Mouse (Mus musculus) forebrain, embryonic 11.5 days (tissue): ENCODE measurements around the gene Pcca. TPM values are rescaled to one million over a fixed set of nuclear protein-coding genes. Genes with fewer than 3 reads are reported as not detected.

Experiments used
- ATAC-seq: fragments of 200-750 bp; cut with Nextera tagmentation; replicated peaks from 2 replicates; pipeline ENCODE4 v1.8.0; 2017; ENCODE audit warnings: moderate TSS enrichment; ENCODE audit not compliant: low FRiP score
- DNase-seq: peaks from one replicate; pipeline ENCODE4 v3.0.0-alpha.2; 2017; ENCODE audit warnings: low spot score
- H3K27ac ChIP-seq: fragments of 300-500 bp; sonication (generic); 2 replicates; pipeline ENCODE4 v1.5.1; 2014; ENCODE audit warnings: low read depth, low read length
- H3K27me3 ChIP-seq: fragments of 300-500 bp; sonication (generic); 2 replicates; pipeline ENCODE4 v1.6.1; 2014; ENCODE audit warnings: mild to moderate bottlenecking, low read length, mixed read lengths; ENCODE audit not compliant: control insufficient read depth, insufficient read depth
- H3K36me3 ChIP-seq: fragments of 300-500 bp; sonication (generic); 2 replicates; pipeline ENCODE4 v1.6.1; 2014; ENCODE audit warnings: mild to moderate bottlenecking, low read length, moderate library complexity, mixed read lengths; ENCODE audit not compliant: control insufficient read depth, insufficient read depth
- H3K4me1 ChIP-seq: fragments of 300-500 bp; sonication (generic); replicated peaks from 2 replicates; pipeline ENCODE4 v1.6.1; 2014; ENCODE audit warnings: low read length, mixed read lengths; ENCODE audit not compliant: control insufficient read depth, insufficient read depth
- H3K4me2 ChIP-seq: fragments of 300-500 bp; sonication (generic); 2 replicates; pipeline ENCODE4 v1.6.1; 2014; ENCODE audit warnings: low read depth, mild to moderate bottlenecking, low read length, moderate library complexity, mixed read lengths; ENCODE audit not compliant: severe bottlenecking
- H3K4me3 ChIP-seq: fragments of 300-500 bp; sonication (generic); 2 replicates; pipeline ENCODE4 v1.5.1; 2014; ENCODE audit warnings: low read depth, low read length
- H3K9ac ChIP-seq: fragments of 300-500 bp; sonication (generic); 2 replicates; pipeline ENCODE4 v1.6.1; 2014; ENCODE audit warnings: low read length
- H3K9me3 ChIP-seq: fragments of 300-500 bp; sonication (generic); 2 replicates; pipeline ENCODE4 v1.6.1; 2016; ENCODE audit warnings: low read length, mixed read lengths; ENCODE audit not compliant: control insufficient read depth
- WGBS: fragments of 180-500 bp; shearing (Covaris S2); extraction: QIAGEN DNeasy Blood & Tissue Kit; methylation state at CpG from one replicate; pipeline ENCODE4 v1.1.7; 2014; 5-methylcytosine and 5-hydroxymethylcytosine counted together
- polyA plus RNA-seq: library from polyadenylated mRNA; unstranded; fragments of >200 nt; fragmentation: Nextera tagmentation; extraction: Ambion mirVana; gene quantifications from 2 replicates; pipeline ENCODE4 v1.2.1, GENCODE M21; 2014

Pcca gene
- polyA plus RNA-seq, 1 experiment from 2014 or later = 39.6 TPM

DNA sequence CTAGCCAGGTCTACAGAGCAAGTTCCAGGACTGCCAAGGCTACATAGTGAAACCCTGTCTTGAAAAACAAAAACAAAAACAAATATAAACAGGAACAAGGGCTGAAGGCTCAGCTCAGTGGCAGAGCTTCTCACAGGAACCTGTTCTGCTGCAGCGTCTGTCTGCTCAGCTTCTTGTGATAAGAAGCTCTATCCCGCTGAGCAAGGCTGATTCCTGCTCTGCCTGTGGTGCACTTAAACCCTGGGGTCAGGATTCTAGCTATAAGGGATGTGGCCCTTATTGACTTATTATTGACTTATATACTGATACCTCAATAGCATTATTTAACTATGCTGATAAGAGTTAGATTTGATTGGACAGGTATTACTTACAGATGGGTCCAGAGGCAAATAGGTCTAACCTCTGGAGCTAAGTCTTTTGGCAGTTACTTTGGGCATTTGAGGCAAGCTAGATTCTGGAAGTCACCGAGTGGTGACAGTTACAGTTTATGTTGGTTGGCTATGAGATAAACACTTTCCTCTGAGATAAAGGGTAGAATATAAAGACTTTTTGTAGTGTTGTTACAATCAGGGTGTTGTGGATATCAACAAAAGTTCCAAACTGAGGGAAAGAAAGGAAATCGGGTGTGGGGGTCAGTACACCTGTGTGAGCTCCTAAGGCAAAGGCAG, 331.5 kb downstream of the Pcca start:
- Histone ChIP-seq H3K4me3 (no peak overlapping the region), H3K9me3 (no peaks in the 10 kb centered on the region)
- WGBS = 86% methylated on average over 4 of the region's 4 CpGs

DNA sequence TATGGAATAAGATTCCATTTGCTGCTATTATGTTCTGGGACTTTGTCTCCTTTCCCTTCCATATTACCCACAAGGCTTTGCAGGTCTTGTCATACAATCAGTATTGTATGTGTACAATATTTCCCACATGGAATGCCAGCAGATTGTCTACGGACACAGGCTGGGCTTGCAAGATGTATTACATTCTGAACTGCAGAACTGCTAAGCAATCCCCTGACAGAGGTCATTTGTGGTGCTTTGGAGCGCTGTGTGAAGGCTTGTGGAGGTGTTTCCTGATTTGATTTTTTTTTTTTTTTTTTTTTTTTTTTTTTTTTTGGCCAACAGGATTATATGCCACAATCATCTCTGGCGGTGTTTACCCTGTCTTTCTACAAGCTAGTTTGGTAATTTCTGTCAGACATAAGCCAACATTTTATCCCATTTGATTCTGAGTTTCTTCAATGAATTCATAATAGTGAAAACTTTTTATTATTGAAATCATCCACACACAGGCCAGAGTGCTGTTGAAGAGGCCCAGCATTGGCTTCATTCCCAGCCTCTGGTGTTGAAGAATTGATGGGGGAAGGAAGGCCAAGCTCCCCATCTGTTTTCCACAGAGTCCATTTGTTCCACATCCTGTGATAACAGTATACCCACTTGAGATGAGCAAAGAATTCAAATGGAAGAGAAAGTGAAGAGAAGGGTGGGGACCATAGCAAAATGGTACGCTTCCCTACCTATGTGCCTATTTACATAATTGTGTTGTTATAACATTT, 333.6 kb downstream of the Pcca start:
- peaks cover 4% of the 10 kb centered on the region; the same call in 1 of the 2 replicates for H3K27me3 ChIP-seq
- WGBS = 89% methylated on average over 4 of the region's 4 CpGs
- peaks cover 5% of the 10 kb centered on the region; the same call in 1 of the 2 replicates for H3K4me1 ChIP-seq
- no peak overlapping the region for H3K4me3 ChIP-seq
- ATAC-seq (no peak), DNase-seq (no peak)
- H3K4me2 ChIP-seq = no peak overlapping the region
- no peak overlapping the region for H3K27ac ChIP-seq
- H3K9ac ChIP-seq = no peak overlapping the region
- no peaks in the 10 kb centered on the region for H3K9me3 ChIP-seq
- H3K36me3 ChIP-seq = no peaks in the 10 kb centered on the region

More for the DNA sequence above, 331.5 kb downstream of the Pcca start:
- H3K9ac ChIP-seq = no peak overlapping the region
- no peak overlapping the region for H3K4me2 ChIP-seq
- H3K27me3 ChIP-seq = peaks cover 4% of the 10 kb centered on the region; the same call in 1 of the 2 replicates
- no peak for DNase-seq
- no peak for ATAC-seq
- no peak overlapping the region for H3K27ac ChIP-seq
- peaks cover 5% of the 10 kb centered on the region; the same call in 1 of the 2 replicates for H3K4me1 ChIP-seq
- H3K36me3 ChIP-seq = no peaks in the 10 kb centered on the region

DNA sequence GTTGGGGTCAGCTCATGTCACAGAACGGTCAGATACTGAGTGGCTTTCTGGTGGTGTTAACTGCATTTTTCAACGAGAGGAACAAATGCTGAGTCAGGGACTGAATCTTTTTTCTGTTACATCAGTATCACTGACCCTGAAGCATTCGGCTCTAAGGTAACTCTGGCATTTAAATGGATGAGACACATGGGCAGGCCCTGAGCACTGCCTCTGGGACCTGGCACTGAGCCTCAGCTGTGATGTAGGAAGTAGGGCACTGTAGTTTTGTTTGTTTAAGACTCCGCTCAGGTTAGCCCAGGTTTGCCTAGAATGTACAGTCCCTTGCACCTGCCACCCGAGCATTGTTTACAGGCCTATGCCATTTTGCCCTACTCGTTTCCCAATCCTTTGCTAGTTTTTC, 335.7 kb downstream of the Pcca start:
- Histone ChIP-seq H3K36me3 (no peaks in the 10 kb centered on the region), H3K27me3 (peaks cover 4% of the 10 kb centered on the region; the same call in 1 of the 2 replicates), H3K9ac (no peak overlapping the region), H3K4me1 (peaks cover 5% of the 10 kb centered on the region; the same call in 1 of the 2 replicates), H3K27ac (no peak overlapping the region), H3K4me2 (no peak overlapping the region), H3K4me3 (no peak overlapping the region), H3K9me3 (no peaks in the 10 kb centered on the region)
- no peak for DNase-seq
- no peak for ATAC-seq
- 83% methylated on average over 6 of the region's 6 CpGs for WGBS

DNA sequence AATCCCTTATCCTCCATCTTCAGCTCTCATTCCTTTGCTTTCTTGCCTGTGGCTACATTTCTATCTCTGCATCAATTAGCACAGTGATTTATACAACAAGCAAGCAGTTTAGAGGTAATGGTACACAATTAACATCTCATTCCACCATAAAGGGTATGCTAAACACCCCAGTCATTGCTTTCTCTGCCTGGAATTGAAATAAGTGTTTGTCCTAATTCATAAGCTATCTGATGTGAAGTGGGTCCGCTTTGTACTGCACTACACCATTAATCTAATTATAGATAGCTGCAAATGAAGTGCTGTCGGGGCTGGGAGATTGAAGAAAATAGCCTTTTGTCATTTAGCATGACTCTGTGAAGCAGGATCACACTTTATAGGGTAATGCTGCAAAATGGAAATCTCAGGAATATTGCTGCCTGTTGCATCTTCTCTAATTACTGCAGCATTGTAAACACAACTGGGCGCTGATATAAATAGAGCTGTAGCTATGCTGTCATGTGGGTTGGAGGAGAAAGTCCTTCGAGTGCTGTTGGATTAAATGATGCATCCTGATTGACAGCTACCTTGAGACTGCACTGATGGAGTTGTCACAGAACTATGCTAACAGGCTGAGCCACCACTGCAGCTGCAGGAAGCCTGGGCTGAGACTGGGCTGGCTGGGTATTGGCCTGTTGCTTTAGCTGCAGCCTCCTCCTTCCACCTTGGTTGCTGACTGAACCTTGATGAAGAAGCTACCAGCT, 337.9 kb downstream of the Pcca start:
- DNase-seq = no peak
- ATAC-seq = peak; percentile 69

DNA sequence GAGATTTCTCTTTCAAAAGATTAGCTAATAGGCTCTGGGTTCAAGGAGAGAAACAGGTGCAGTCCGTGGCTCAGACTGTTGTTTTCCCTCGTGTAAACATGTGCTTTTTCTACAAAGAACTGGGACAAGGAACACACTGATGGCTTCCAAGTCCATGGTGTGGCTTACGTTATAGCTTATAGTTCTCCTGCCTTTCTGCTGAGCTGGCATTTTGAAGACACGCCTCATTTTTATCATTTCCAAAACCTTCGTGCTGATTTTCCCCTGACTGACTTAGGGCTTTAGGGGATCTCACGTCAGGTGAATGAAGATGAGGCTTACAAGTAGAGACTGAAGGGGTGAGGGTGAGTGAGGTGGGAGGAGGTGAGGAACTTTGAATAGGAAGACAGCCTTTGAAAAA, 338.5 kb downstream of the Pcca start:
- 79% methylated on average over 6 of the region's 6 CpGs for WGBS
- Histone ChIP-seq H3K4me1 (peaks cover 3% of the 10 kb centered on the region), H3K27ac (no peak overlapping the region), H3K9ac (no peak overlapping the region), H3K4me2 (no peak overlapping the region), H3K36me3 (no peaks in the 10 kb centered on the region), H3K9me3 (no peaks in the 10 kb centered on the region), H3K4me3 (no peak overlapping the region), H3K27me3 (peaks cover 4% of the 10 kb centered on the region; the same call in 1 of the 2 replicates)
- ATAC-seq (0 out of 2 replicates have a peak, but pooled peaks have one; percentile 6), DNase-seq (no peak)

More for the DNA sequence above, 337.9 kb downstream of the Pcca start:
- H3K9me3 ChIP-seq = no peaks in the 10 kb centered on the region
- no peaks in the 10 kb centered on the region for H3K36me3 ChIP-seq
- no peak overlapping the region for H3K27ac ChIP-seq
- no peak overlapping the region for H3K4me3 ChIP-seq
- H3K27me3 ChIP-seq = peaks cover 4% of the 10 kb centered on the region; the same call in 1 of the 2 replicates
- peaks cover 5% of the 10 kb centered on the region for H3K4me1 ChIP-seq
- WGBS = 31% methylated on average over 4 of the region's 4 CpGs
- H3K4me2 ChIP-seq = no peak overlapping the region
- H3K9ac ChIP-seq = no peak overlapping the region

DNA sequence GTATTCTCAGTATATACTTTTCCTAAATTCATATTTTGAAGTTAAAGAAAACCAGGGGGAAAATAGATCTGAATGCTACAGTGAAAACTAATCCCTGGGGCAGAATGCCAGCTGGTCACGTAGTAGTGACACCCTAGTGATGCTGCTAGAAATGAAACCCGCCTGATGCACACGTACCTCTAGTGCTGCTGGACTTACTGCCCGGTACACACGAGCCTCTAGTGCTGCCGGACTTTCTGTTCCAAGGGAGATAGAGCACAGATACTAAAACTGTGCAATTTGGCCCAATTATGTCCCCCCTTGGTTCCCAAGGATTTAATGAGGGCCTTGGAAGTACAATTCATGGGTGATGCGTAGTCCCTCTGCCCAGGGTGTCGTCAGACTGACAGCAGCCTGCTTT, 340.9 kb downstream of the Pcca start:
- H3K4me2 ChIP-seq = no peak overlapping the region
- WGBS = 58% methylated on average over 8 of the region's 8 CpGs
- H3K9me3 ChIP-seq = no peaks in the 10 kb centered on the region
- no peak for ATAC-seq
- H3K4me3 ChIP-seq = no peak overlapping the region
- H3K9ac ChIP-seq = no peak overlapping the region
- DNase-seq = no peak
- no peaks in the 10 kb centered on the region for H3K36me3 ChIP-seq
- no peak overlapping the region for H3K27ac ChIP-seq
- peaks cover 3% of the 10 kb centered on the region for H3K4me1 ChIP-seq
- peaks cover 3% of the 10 kb centered on the region; the same call in 1 of the 2 replicates for H3K27me3 ChIP-seq

DNA sequence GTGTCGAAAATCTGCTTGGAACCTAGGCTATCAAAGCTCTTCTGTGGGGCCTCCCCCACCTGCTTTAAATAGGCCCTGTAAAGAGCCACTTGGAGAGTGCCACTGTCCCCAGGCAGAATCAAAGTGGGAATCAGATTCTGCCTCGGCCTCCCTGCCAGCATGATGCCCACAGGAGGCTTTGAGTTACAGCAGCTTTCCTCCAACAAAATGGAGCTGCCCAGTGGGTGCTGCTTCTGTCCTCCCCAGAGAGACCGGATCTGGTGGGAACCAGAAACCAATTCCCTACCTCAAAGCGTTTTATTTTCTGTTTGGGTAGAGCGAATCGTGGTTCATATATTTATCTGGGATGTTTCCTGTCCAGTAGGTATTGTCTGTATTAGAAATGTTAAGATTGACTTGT, 341.5 kb downstream of the Pcca start:
- Histone ChIP-seq H3K4me1 (peaks cover 3% of the 10 kb centered on the region), H3K27me3 (no peaks in the 10 kb centered on the region), H3K27ac (no peak overlapping the region), H3K9me3 (no peaks in the 10 kb centered on the region), H3K36me3 (no peaks in the 10 kb centered on the region), H3K4me3 (no peak overlapping the region), H3K4me2 (no peak overlapping the region), H3K9ac (no peak overlapping the region; the same call in 1 of the 2 replicates)
- DNase-seq (no peak), ATAC-seq (no peak)
- 33% methylated on average over 6 of the region's 6 CpGs for WGBS

DNA sequence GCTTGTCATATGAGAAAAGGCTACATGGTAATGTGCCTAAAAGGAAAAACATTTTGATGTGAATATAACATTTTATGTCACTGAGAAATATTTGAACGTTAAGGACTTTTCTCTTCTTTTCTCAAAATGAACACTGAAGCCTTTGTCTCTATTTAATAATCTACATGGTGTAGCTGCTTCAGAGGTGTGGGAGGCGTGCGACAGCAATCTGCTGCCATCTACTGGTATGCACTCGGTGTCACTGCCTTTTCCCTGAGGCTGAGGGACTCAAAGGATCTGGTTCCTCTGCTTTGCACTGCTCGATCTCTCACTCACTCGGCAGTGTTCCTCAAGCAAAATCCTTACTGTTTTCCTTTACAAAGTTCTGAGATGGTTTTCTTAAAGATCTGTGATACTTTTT, 342.0 kb downstream of the Pcca start:
- Histone ChIP-seq H3K27ac (no peak overlapping the region), H3K4me3 (no peak overlapping the region), H3K9me3 (no peaks in the 10 kb centered on the region), H3K4me2 (no peak overlapping the region), H3K36me3 (no peaks in the 10 kb centered on the region), H3K9ac (no peak overlapping the region), H3K27me3 (no peaks in the 10 kb centered on the region), H3K4me1 (peaks cover 3% of the 10 kb centered on the region)
- DNase-seq = peak; percentile 87
- ATAC-seq = peak; percentile 81
- WGBS = 1% methylated on average over 6 of the region's 6 CpGs
